Mouse (Mus musculus) CH12F3 (cell line): ENCODE measurements around the gene Vmn1r167.
"Not testable (repeated sequence)": the region's sequence is repeated elsewhere in the genome, so short reads cannot be mapped to it uniquely, and the experiment has no call there.

ENCODE experiments used
- in situ Hi-C: fragments of 300-500 bp; cut with MboI; formaldehyde crosslinking; loops from 2 replicates; pipeline ENCODE4 v1.14.3; 2020; ENCODE audit warnings: low sequenced_read_pairs

Gene Vmn1r167

GRCm38 (mm10) chr7:23507106-23507505 is at the start of gene Vmn1r167:
Vmn1r167 (minus strand) TSS chr7:23507206.
- in situ Hi-C loops: not testable (repeated sequence)

- in situ Hi-C loops: not testable (repeated sequence)
Measured at GRCm38 (mm10) chr7:23539432-23539831, 32.4 kb upstream of the Vmn1r167 start, which contains the start of gene Vmn1r168. Vmn1r168 (plus strand) TSS chr7:23539732.

DNA sequence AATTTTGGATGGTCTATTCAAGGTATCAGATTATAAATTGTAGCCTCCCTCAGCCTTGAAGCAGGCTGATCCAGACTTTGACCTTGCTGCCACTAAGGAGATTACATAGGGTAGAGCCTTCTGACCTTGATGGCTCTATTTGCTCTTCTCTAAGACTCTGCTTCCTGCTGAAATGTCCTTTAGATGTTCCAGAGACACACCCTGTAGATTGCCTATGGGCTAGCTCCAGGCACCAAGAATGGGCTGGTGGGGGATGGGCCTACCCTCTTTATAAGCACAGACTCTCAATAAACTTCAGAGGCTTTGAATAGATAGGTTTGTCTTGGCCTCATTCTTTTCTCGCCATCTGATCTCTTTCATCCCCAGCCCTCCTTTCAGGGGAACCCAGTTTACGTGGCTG is 34.1 kb downstream of the Vmn1r167 start:
- in situ Hi-C loops: not testable (repeated sequence)

GRCm38 (mm10) chr7:23470832-23471231 is 36.2 kb downstream of the Vmn1r167 start:
- in situ Hi-C loops: not testable (repeated sequence)

GRCm38 (mm10) chr7:23470201-23470600 is 36.8 kb downstream of the Vmn1r167 start:
- in situ Hi-C loops: not testable (repeated sequence)
